Mouse (Mus musculus): ENCODE results near the gene Tnnt3. TPM values are rescaled to one million over a fixed set of nuclear protein-coding genes. Genes with fewer than 3 reads are reported as not detected.

Tnnt3 gene
- polyA plus RNA-seq, 1 experiment from 2014 or later = 17.1 TPM

GRCm38 (mm10) chr7:142537181-142537580 lies 38.5 kb downstream of the Tnnt3 start:
- no peaks in the 10 kb centered on the region for H3K9me3 ChIP-seq (replicated peaks; ENCODE audit: control insufficient read depth, low read length)
- no peak for ATAC-seq (replicated peaks; ENCODE audit: extremely low read depth, insufficient read depth, low FRiP score)
- 0 out of 2 replicates have a peak overlapping the region, but pooled peaks have one; percentile 47 for H3K9ac ChIP-seq (ENCODE audit: low read length)

GRCm38 (mm10) chr7:142537879-142538278 lies 39.2 kb downstream of the Tnnt3 start:
- Histone ChIP-seq H3K9me3 (replicated peaks; ENCODE audit: control insufficient read depth, low read length) (no peaks in the 10 kb centered on the region), H3K36me3 (ENCODE audit: control insufficient read depth, insufficient read depth) (0 out of 2 replicates have a peak, but pooled peaks cover 5% of the 10 kb centered on the region), H3K4me1 (ENCODE audit: control insufficient read depth, insufficient read depth, low read length) (peaks cover 33% of the 10 kb centered on the region), H3K4me2 (ENCODE audit: low read depth, low read length) (peak overlapping the region; percentile 13; the same call in 1 of the 2 replicates), H3K27me3 (ENCODE audit: control insufficient read depth, insufficient read depth, low read length) (no peaks in the 10 kb centered on the region), H3K27ac (ENCODE audit: low read length) (peak overlapping the region; percentile 81), H3K9ac (ENCODE audit: low read length) (peak overlapping the region; percentile 51), H3K4me3 (ENCODE audit: low read length) (no peak overlapping the region)
- ATAC-seq (replicated peaks; ENCODE audit: extremely low read depth, insufficient read depth, low FRiP score) = peak; percentile 41; the same call in 1 of the 2 replicates
- 11% methylated on average over 6 of the region's 6 CpGs for WGBS

More at GRCm38 (mm10) chr7:142537181-142537580, 38.5 kb downstream of the Tnnt3 start:
- no peak overlapping the region for H3K4me2 ChIP-seq (ENCODE audit: low read depth, low read length)
- no peaks in the 10 kb centered on the region for H3K27me3 ChIP-seq (ENCODE audit: control insufficient read depth, insufficient read depth, low read length)
- H3K4me3 ChIP-seq (ENCODE audit: low read length) = no peak overlapping the region
- H3K27ac ChIP-seq (ENCODE audit: low read length) = peak overlapping the region; percentile 61
- WGBS = 66% methylated on average over 5 of the region's 5 CpGs
- H3K36me3 ChIP-seq (ENCODE audit: control insufficient read depth, insufficient read depth) = 0 out of 2 replicates have a peak, but pooled peaks cover 5% of the 10 kb centered on the region
- H3K4me1 ChIP-seq (ENCODE audit: control insufficient read depth, insufficient read depth, low read length) = peaks cover 32% of the 10 kb centered on the region

GRCm38 (mm10) chr7:142538291-142538690 lies 39.7 kb downstream of the Tnnt3 start:
- Histone ChIP-seq H3K9me3 (replicated peaks; ENCODE audit: control insufficient read depth, low read length) (no peaks in the 10 kb centered on the region), H3K4me3 (ENCODE audit: low read length) (no peak overlapping the region), H3K4me1 (ENCODE audit: control insufficient read depth, insufficient read depth, low read length) (peaks cover 37% of the 10 kb centered on the region), H3K4me2 (ENCODE audit: low read depth, low read length) (peak overlapping the region; percentile 13; the same call in 1 of the 2 replicates), H3K9ac (ENCODE audit: low read length) (peak overlapping the region; percentile 51), H3K36me3 (ENCODE audit: control insufficient read depth, insufficient read depth) (0 out of 2 replicates have a peak, but pooled peaks cover 5% of the 10 kb centered on the region), H3K27me3 (ENCODE audit: control insufficient read depth, insufficient read depth, low read length) (no peaks in the 10 kb centered on the region), H3K27ac (ENCODE audit: low read length) (peak overlapping the region; percentile 81)
- no peak for ATAC-seq (replicated peaks; ENCODE audit: extremely low read depth, insufficient read depth, low FRiP score)
- WGBS = 46% methylated on average over 4 of the region's 4 CpGs

GRCm38 (mm10) chr7:142538766-142539165 lies 40.1 kb downstream of the Tnnt3 start:
- H3K36me3 ChIP-seq (ENCODE audit: control insufficient read depth, insufficient read depth) = 0 out of 2 replicates have a peak, but pooled peaks cover 5% of the 10 kb centered on the region
- H3K9me3 ChIP-seq (replicated peaks; ENCODE audit: control insufficient read depth, low read length) = no peaks in the 10 kb centered on the region
- no peak overlapping the region for H3K4me2 ChIP-seq (ENCODE audit: low read depth, low read length)
- no peak for ATAC-seq (replicated peaks; ENCODE audit: extremely low read depth, insufficient read depth, low FRiP score)
- H3K27me3 ChIP-seq (ENCODE audit: control insufficient read depth, insufficient read depth, low read length) = no peaks in the 10 kb centered on the region
- no peak overlapping the region for H3K4me3 ChIP-seq (ENCODE audit: low read length)
- peaks cover 33% of the 10 kb centered on the region for H3K4me1 ChIP-seq (ENCODE audit: control insufficient read depth, insufficient read depth, low read length)
- peak overlapping the region; percentile 81 for H3K27ac ChIP-seq (ENCODE audit: low read length)
- peak overlapping the region; percentile 51 for H3K9ac ChIP-seq (ENCODE audit: low read length)
- WGBS = 39% methylated on average over 6 of the region's 6 CpGs

GRCm38 (mm10) chr7:142539828-142540227 lies 41.2 kb downstream of the Tnnt3 start:
- Histone ChIP-seq H3K9me3 (replicated peaks; ENCODE audit: control insufficient read depth, low read length) (no peaks in the 10 kb centered on the region), H3K36me3 (ENCODE audit: control insufficient read depth, insufficient read depth) (0 out of 2 replicates have a peak, but pooled peaks cover 5% of the 10 kb centered on the region), H3K27me3 (ENCODE audit: control insufficient read depth, insufficient read depth, low read length) (no peaks in the 10 kb centered on the region), H3K9ac (ENCODE audit: low read length) (no peak overlapping the region), H3K4me2 (ENCODE audit: low read depth, low read length) (no peak overlapping the region), H3K27ac (ENCODE audit: low read length) (peak overlapping the region; percentile 81), H3K4me1 (ENCODE audit: control insufficient read depth, insufficient read depth, low read length) (peaks cover 27% of the 10 kb centered on the region), H3K4me3 (ENCODE audit: low read length) (no peak overlapping the region)
- 62% methylated on average over 8 of the region's 8 CpGs for WGBS
- ATAC-seq (replicated peaks; ENCODE audit: extremely low read depth, insufficient read depth, low FRiP score) = no peak

GRCm38 (mm10) chr7:142542771-142543303 lies 44.2 kb downstream of the Tnnt3 start:
- Histone ChIP-seq H3K9ac (ENCODE audit: low read length) (peak overlapping the region; percentile 59), H3K4me3 (ENCODE audit: low read length) (no peak overlapping the region), H3K4me1 (ENCODE audit: control insufficient read depth, insufficient read depth, low read length) (peaks cover 26% of the 10 kb centered on the region), H3K27ac (ENCODE audit: low read length) (peak overlapping the region; percentile 54), H3K36me3 (ENCODE audit: control insufficient read depth, insufficient read depth) (no peaks in the 10 kb centered on the region), H3K9me3 (replicated peaks; ENCODE audit: control insufficient read depth, low read length) (no peaks in the 10 kb centered on the region), H3K27me3 (ENCODE audit: control insufficient read depth, insufficient read depth, low read length) (no peaks in the 10 kb centered on the region), H3K4me2 (ENCODE audit: low read depth, low read length) (peak overlapping the region; percentile 4)
- ATAC-seq (replicated peaks; ENCODE audit: extremely low read depth, insufficient read depth, low FRiP score) = no peak; the same call in 1 of the 2 replicates
- WGBS = 12% methylated on average over 11 of the region's 11 CpGs

- no peaks in the 10 kb centered on the region for H3K9me3 ChIP-seq (replicated peaks; ENCODE audit: control insufficient read depth, low read length)
- no peak overlapping the region for H3K4me2 ChIP-seq (ENCODE audit: low read depth, low read length)
- no peak overlapping the region for H3K9ac ChIP-seq (ENCODE audit: low read length)
- H3K27ac ChIP-seq (ENCODE audit: low read length) = no peak overlapping the region
- no peaks in the 10 kb centered on the region for H3K27me3 ChIP-seq (ENCODE audit: control insufficient read depth, insufficient read depth, low read length)
- H3K4me3 ChIP-seq (ENCODE audit: low read length) = no peak overlapping the region
- WGBS = 78% methylated on average over 7 of the region's 7 CpGs
- ATAC-seq (replicated peaks; ENCODE audit: extremely low read depth, insufficient read depth, low FRiP score) = no peak
- H3K36me3 ChIP-seq (ENCODE audit: control insufficient read depth, insufficient read depth) = no peaks in the 10 kb centered on the region
- peaks cover 28% of the 10 kb centered on the region for H3K4me1 ChIP-seq (ENCODE audit: control insufficient read depth, insufficient read depth, low read length)
Observed at GRCm38 (mm10) chr7:142545967-142546366, 47.3 kb downstream of the Tnnt3 start.

GRCm38 (mm10) chr7:142547874-142548273 lies 49.2 kb downstream of the Tnnt3 start:
- H3K27ac ChIP-seq (ENCODE audit: low read length) = no peak overlapping the region
- WGBS = 38% methylated on average over 2 of the region's 2 CpGs
- H3K9me3 ChIP-seq (replicated peaks; ENCODE audit: control insufficient read depth, low read length) = no peaks in the 10 kb centered on the region
- H3K27me3 ChIP-seq (ENCODE audit: control insufficient read depth, insufficient read depth, low read length) = no peaks in the 10 kb centered on the region
- H3K4me1 ChIP-seq (ENCODE audit: control insufficient read depth, insufficient read depth, low read length) = peaks cover 28% of the 10 kb centered on the region
- no peak for ATAC-seq (replicated peaks; ENCODE audit: extremely low read depth, insufficient read depth, low FRiP score)
- H3K9ac ChIP-seq (ENCODE audit: low read length) = no peak overlapping the region
- no peak overlapping the region for H3K4me3 ChIP-seq (ENCODE audit: low read length)
- H3K36me3 ChIP-seq (ENCODE audit: control insufficient read depth, insufficient read depth) = no peaks in the 10 kb centered on the region
- H3K4me2 ChIP-seq (ENCODE audit: low read depth, low read length) = no peak overlapping the region

GRCm38 (mm10) chr7:142548706-142549105 lies 50.1 kb downstream of the Tnnt3 start:
- no peak overlapping the region for H3K9ac ChIP-seq (ENCODE audit: low read length)
- 67% methylated on average over 6 of the region's 6 CpGs for WGBS
- ATAC-seq (replicated peaks; ENCODE audit: extremely low read depth, insufficient read depth, low FRiP score) = no peak
- H3K27ac ChIP-seq (ENCODE audit: low read length) = no peak overlapping the region
- no peaks in the 10 kb centered on the region for H3K36me3 ChIP-seq (ENCODE audit: control insufficient read depth, insufficient read depth)
- H3K4me2 ChIP-seq (ENCODE audit: low read depth, low read length) = no peak overlapping the region
- H3K4me3 ChIP-seq (ENCODE audit: low read length) = no peak overlapping the region
- no peaks in the 10 kb centered on the region for H3K9me3 ChIP-seq (replicated peaks; ENCODE audit: control insufficient read depth, low read length)
- H3K27me3 ChIP-seq (ENCODE audit: control insufficient read depth, insufficient read depth, low read length) = no peaks in the 10 kb centered on the region
- peaks cover 30% of the 10 kb centered on the region for H3K4me1 ChIP-seq (ENCODE audit: control insufficient read depth, insufficient read depth, low read length)
